Comparison of ENCODE assay signal across 8 mouse cellular contexts in genomic region chr17:5295086-5295947, GRCm38 (mm10).
A peak's percentile ranks its signal among the peaks of the same experiment; 100 is the strongest.
DNase-seq lines count a peak whose midpoint lies in the region; ATAC-seq and TF ChIP-seq lines count a peak whose summit lies in the region.

No protein-coding gene starts in this region.

- DNase-seq in adipocyte (ENCODE audit: low spot score): peak; percentile 86
- peak; percentile 53 for DNase-seq in hindbrain, embryonic 14.5 days (ENCODE audit: low spot score)
- DNase-seq in layer of hippocampus, postnatal 14 days (ENCODE audit: low spot score in 2 of 2): peak; percentile 77 to 87
- no peak for DNase-seq in embryo, embryonic 11 days

- no peak for TF ChIP-seq POLR2A in small intestine, adult 2 months (IDR thresholded peaks at IDR 0.05; ENCODE audit: low read depth, low read length)

- H3K9ac ChIP-seq in forebrain, embryonic 13.5 days: no peak overlapping the region
- no peak overlapping the region for H3K9ac ChIP-seq in hindbrain, embryonic 14.5 days
- H3K9ac ChIP-seq in midbrain, embryonic 12.5 days (replicated peaks): peak overlapping the region; percentile 31

- no peak overlapping the region for H3K4me3 ChIP-seq in forebrain, embryonic 13.5 days
- H3K4me3 ChIP-seq in hindbrain, embryonic 14.5 days (replicated peaks; ENCODE audit: low read length): no peak overlapping the region
- H3K4me3 ChIP-seq in midbrain, embryonic 12.5 days: no peak overlapping the region
- peak overlapping the region; percentile 56 for H3K4me3 ChIP-seq in small intestine, adult 2 months (ENCODE audit: low read depth, low read length)

- peaks cover 14% of the 10 kb centered on the region for H3K36me3 ChIP-seq in forebrain, embryonic 13.5 days (ENCODE audit: poor library complexity, severe bottlenecking)
- peaks cover 13% of the 10 kb centered on the region for H3K36me3 ChIP-seq in hindbrain, embryonic 14.5 days (replicated peaks; ENCODE audit: control insufficient read depth, insufficient read depth)
- peaks cover 10% of the 10 kb centered on the region for H3K36me3 ChIP-seq in midbrain, embryonic 12.5 days
- H3K36me3 ChIP-seq in small intestine, adult 2 months (ENCODE audit: control insufficient read depth, insufficient read depth, low read length): peaks cover 18% of the 10 kb centered on the region

- peak; percentile 98 for ATAC-seq in CD4-positive, CD25-positive, alpha-beta regulatory T cell, adult 4 months
- ATAC-seq in forebrain, embryonic 13.5 days: peak; percentile 68
- ATAC-seq in hindbrain, embryonic 14.5 days (ENCODE audit: low FRiP score): peak; percentile 57; the same call in 1 of the 2 replicates
- peak; percentile 76 for ATAC-seq in midbrain, embryonic 12.5 days (ENCODE audit: low FRiP score, low read depth)

- no peaks in the 10 kb centered on the region for H3K27me3 ChIP-seq in forebrain, embryonic 13.5 days
- H3K27me3 ChIP-seq in hindbrain, embryonic 14.5 days (ENCODE audit: control insufficient read depth, insufficient read depth, low read length): no peaks in the 10 kb centered on the region
- no peaks in the 10 kb centered on the region for H3K27me3 ChIP-seq in midbrain, embryonic 12.5 days
- no peaks in the 10 kb centered on the region for H3K27me3 ChIP-seq in small intestine, adult 2 months (ENCODE audit: control insufficient read depth, insufficient read depth, low read length)

- 59% methylated on average over 19 of the region's 19 CpGs for WGBS in forebrain, embryonic 13.5 days
- WGBS in hindbrain, embryonic 14.5 days: 56% methylated on average over 19 of the region's 19 CpGs
- WGBS in midbrain, embryonic 12.5 days: 68% methylated on average over 19 of the region's 19 CpGs
- 39% methylated on average over 19 of the region's 19 CpGs for WGBS in small intestine, adult 2 months

- 0 out of 2 replicates have a peak overlapping the region, but pooled peaks have one; percentile 14 for H3K4me2 ChIP-seq in forebrain, embryonic 13.5 days
- H3K4me2 ChIP-seq in hindbrain, embryonic 14.5 days (replicated peaks): no peak overlapping the region; the same call in 1 of the 2 replicates
- no peak overlapping the region for H3K4me2 ChIP-seq in midbrain, embryonic 12.5 days (replicated peaks)

- H3K9me3 ChIP-seq in forebrain, embryonic 13.5 days (replicated peaks): no peaks in the 10 kb centered on the region
- no peaks in the 10 kb centered on the region for H3K9me3 ChIP-seq in hindbrain, embryonic 14.5 days (ENCODE audit: control insufficient read depth, low read length)
- H3K9me3 ChIP-seq in midbrain, embryonic 12.5 days: no peaks in the 10 kb centered on the region

- H3K4me1 ChIP-seq in forebrain, embryonic 13.5 days: peaks cover 60% of the 10 kb centered on the region
- peaks cover 45% of the 10 kb centered on the region for H3K4me1 ChIP-seq in hindbrain, embryonic 14.5 days (replicated peaks; ENCODE audit: control insufficient read depth, insufficient read depth, low read length)
- H3K4me1 ChIP-seq in midbrain, embryonic 12.5 days: peaks cover 36% of the 10 kb centered on the region
- H3K4me1 ChIP-seq in small intestine, adult 2 months (ENCODE audit: control insufficient read depth, insufficient read depth, insufficient read length, low read length): peaks cover 3% of the 10 kb centered on the region; the same call in 1 of the 2 replicates

- peak overlapping the region; percentile 84 for H3K27ac ChIP-seq in forebrain, embryonic 13.5 days
- H3K27ac ChIP-seq in hindbrain, embryonic 14.5 days: peak overlapping the region; percentile 62
- peak overlapping the region; percentile 75 for H3K27ac ChIP-seq in midbrain, embryonic 12.5 days (replicated peaks)
- H3K27ac ChIP-seq in small intestine, adult 2 months (ENCODE audit: insufficient read depth, low read depth, low read length): peak overlapping the region; percentile 46

- TF ChIP-seq CTCF in small intestine, adult 2 months (IDR thresholded peaks at IDR 0.05; ENCODE audit: extremely low read depth, insufficient read length, insufficient replicate concordance, low read depth, low read length): no peak
